Mouse (Mus musculus) olfactory bulb, adult 2 months (tissue): ENCODE data around the gene Nrp2. TPM values are rescaled to one million over a fixed set of nuclear protein-coding genes. Genes with fewer than 3 reads are reported as not detected.

Experiments used
- H3K27ac ChIP-seq: fragments of 200-500 bp; 2 replicates; pipeline ENCODE4 v1.5.1; 2012; ENCODE audit warnings: low read depth, low read length; ENCODE audit not compliant: insufficient read depth
- H3K4me1 ChIP-seq: fragments of 200-500 bp; 2 replicates; pipeline ENCODE4 v1.6.1; 2012; ENCODE audit warnings: low read length; ENCODE audit not compliant: control insufficient read depth, insufficient read depth
- H3K4me3 ChIP-seq: fragments of 200-500 bp; 2 replicates; pipeline ENCODE4 v1.5.1; 2012; ENCODE audit warnings: mild to moderate bottlenecking, low read depth, low read length, moderate library complexity; ENCODE audit not compliant: insufficient read depth
- CTCF ChIP-seq: fragments of 200-500 bp; IDR thresholded peaks from 2 replicates; pipeline ENCODE4 v1.5.1; 2012; ENCODE audit warnings: low read depth, mild to moderate bottlenecking, low read length, moderate library complexity; ENCODE audit not compliant: insufficient read depth
- POLR2A ChIP-seq: fragments of 200-500 bp; IDR thresholded peaks from 2 replicates; pipeline ENCODE4 v1.6.1; 2012; ENCODE audit warnings: mild to moderate bottlenecking, low read depth, low read length, moderate library complexity; ENCODE audit not compliant: insufficient read depth
- WGBS: fragments of 180-500 bp; shearing (Covaris S2); methylation state at CpG from one replicate; pipeline ENCODE4 v1.1.7; 2018; 5-methylcytosine and 5-hydroxymethylcytosine counted together
- polyA plus RNA-seq: library from polyadenylated mRNA; stranded (reverse); fragments of >200 nt; gene quantifications from 2 replicates; pipeline ENCODE4 v1.2.4, GENCODE M21; 2012; ENCODE audit warnings: low replicate concordance; ENCODE audit not compliant: missing spikeins, insufficient read depth, insufficient read length

Nrp2 gene
- polyA plus RNA-seq, 1 experiment = not detected

DNA sequence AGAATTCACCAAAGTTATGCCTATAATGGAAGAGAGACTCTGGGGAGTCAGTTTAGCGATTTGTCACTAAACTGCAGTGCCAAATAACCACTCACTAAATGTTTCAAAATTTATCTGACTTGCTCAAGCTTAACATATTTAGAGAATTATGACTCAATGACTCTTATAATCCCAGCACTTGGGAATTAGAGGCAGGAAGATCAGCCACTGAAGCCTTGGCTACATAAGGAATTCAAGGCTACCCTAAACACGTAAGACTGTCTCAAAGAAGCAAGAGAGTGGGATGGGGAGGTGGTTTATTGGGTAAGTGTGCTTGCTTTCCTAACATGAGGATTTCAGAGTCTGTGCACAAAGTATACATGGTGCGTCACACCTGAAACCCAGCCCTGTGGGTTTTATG lies 135.0 kb downstream of the Nrp2 start:
- H3K4me3 ChIP-seq = no peak overlapping the region
- H3K27ac ChIP-seq = no peak overlapping the region
- TF ChIP-seq CTCF (no peak), POLR2A (no peak)
- no peaks in the 10 kb centered on the region for H3K4me1 ChIP-seq
- 96% methylated on average over 3 of the region's 3 CpGs for WGBS

DNA sequence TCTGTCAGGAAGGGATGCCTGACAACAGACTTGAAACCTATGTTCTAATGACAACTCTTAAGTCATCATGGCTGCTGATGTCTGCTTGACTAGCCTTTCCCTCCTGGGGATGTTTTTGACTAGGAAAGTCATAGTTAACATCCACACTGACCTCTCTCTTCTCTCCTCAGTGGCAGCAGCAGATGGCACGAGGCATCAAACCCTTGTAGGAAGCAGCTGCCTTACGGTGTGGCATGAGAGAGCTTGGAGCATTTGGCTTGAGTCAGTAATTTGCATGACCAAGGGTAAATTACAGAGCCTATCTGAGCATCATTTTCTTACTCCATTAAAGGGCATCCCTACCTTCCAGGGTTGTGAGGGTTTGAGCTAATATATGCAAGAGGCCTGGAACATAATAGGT lies 135.5 kb downstream of the Nrp2 start:
- H3K4me1 ChIP-seq = no peaks in the 10 kb centered on the region
- 81% methylated on average over 2 of the region's 2 CpGs for WGBS

DNA sequence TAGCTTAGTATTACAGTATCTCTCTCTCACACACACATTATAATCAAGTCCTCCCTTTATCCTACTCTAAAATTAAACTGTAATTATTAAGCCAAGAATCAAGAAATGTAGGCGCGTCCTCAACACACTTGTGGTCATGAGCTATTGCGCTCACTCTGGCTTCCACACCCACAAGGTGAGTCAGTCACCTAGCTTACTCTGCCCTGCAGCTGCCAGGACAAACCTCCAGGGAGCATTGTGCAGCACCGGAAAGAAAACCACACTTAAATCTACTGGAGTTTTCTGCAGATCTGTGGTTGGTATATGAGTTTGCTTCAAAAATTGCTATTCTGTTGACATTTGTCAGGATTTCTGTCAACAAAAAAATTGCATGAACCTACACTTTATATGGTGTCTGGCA lies 140.1 kb downstream of the Nrp2 start:
- Histone ChIP-seq H3K4me1 (no peaks in the 10 kb centered on the region), H3K4me3 (no peak overlapping the region), H3K27ac (no peak overlapping the region)
- WGBS = 55% methylated on average over 4 of the region's 4 CpGs
- TF ChIP-seq POLR2A = no peak
- TF ChIP-seq CTCF = no peak

More for the DNA sequence above, 135.5 kb downstream of the Nrp2 start:
- no peak overlapping the region for H3K4me3 ChIP-seq
- no peak overlapping the region for H3K27ac ChIP-seq
- TF ChIP-seq CTCF = no peak
- TF ChIP-seq POLR2A = no peak

DNA sequence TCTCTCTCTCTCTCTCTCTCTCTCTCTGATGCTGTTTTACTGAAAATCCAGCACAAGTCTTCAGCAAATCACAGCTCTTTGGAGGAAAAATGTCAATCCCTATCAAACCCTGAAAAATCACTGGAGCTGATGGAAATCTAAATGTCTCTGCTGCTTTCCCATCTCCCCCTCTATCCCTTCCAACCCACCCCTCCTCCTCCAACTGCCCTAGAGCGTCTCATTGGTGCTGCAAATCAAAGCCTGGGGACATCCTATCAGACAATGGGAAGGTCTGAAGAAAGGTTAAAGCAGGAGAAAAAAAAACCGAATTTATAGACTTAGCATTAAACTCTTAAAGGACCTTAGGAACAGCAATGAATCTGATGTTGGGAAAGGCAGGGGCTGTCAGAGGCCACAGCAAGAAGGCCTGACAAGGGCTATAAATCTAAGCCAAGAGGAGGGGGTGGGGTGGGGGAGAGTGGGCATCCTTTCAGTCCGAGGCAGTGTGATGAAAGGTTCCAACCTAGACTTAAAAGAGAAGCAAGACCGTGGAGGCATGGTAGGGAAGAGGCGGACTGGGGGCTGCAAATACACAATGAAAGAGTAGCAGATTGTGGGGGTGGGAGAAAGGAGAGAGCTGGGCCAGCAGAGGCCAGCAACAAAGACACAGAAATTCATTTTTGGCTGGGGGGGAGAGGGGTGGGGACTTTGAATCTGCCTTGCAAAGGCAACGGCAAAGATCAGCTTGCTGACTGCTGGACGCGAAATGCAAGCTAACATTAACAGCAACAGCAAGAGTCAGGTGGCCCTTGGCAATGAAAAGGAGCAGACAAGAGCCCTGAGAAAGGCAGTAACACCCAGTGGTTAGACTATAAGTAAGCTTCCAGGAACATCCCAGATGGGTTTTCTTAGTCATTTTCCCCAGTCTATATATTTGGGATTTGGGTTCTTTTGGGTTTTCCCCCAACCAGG lies 148.2 kb downstream of the Nrp2 start:
- Histone ChIP-seq H3K4me1 (0 out of 2 replicates have a peak, but pooled peaks cover 3% of the 10 kb centered on the region), H3K4me3 (no peak overlapping the region), H3K27ac (no peak overlapping the region)
- TF ChIP-seq CTCF (no peak), POLR2A (no peak)
- WGBS = 62% methylated on average over 8 of the region's 8 CpGs

DNA sequence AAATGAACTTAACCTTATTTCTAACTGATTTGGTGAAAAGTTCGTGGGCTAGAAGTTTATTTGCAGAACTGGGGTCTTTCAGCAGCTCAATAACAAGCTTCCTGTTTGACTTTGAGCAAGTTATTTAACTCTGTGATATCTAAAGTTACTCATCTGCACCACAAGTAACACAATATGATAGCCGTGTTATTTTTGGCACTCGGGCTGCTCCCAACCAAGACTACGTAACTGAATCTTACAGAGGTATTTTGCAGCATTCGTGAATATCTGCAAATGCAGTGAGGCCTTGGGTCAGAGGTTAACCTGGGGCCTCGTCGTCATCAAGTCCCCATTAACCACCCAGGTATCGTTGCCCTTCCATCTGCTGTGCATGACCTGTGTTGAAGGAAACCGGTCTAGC lies 150.3 kb downstream of the Nrp2 start:
- WGBS = 86% methylated on average over 9 of the region's 9 CpGs
- no peak for TF ChIP-seq CTCF
- TF ChIP-seq POLR2A = no peak
- H3K27ac ChIP-seq = no peak overlapping the region
- H3K4me3 ChIP-seq = no peak overlapping the region
- H3K4me1 ChIP-seq = 0 out of 2 replicates have a peak, but pooled peaks cover 3% of the 10 kb centered on the region

DNA sequence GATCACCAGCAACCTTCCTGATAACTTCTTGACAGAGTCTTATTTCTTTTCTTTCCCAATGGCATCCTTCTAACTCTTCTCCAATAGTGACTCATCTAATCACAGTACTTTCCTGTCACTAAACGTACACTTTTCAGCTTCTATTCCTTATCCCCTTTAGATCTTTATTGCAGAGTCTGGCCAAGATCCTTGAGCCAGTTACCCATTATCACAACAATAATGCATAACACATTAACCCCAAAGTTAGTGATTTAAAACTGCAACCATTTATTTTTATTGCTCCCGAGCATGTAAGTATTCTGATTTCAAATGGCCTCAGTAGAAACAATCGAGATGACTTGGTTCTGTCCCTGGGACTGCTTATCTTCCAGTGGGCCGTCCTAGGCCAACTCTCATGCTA lies 150.9 kb downstream of the Nrp2 start:
- Histone ChIP-seq H3K4me1 (0 out of 2 replicates have a peak, but pooled peaks cover 3% of the 10 kb centered on the region), H3K4me3 (no peak overlapping the region), H3K27ac (no peak overlapping the region)
- no peak for TF ChIP-seq POLR2A
- no peak for TF ChIP-seq CTCF
- 79% methylated on average over 4 of the region's 4 CpGs for WGBS

DNA sequence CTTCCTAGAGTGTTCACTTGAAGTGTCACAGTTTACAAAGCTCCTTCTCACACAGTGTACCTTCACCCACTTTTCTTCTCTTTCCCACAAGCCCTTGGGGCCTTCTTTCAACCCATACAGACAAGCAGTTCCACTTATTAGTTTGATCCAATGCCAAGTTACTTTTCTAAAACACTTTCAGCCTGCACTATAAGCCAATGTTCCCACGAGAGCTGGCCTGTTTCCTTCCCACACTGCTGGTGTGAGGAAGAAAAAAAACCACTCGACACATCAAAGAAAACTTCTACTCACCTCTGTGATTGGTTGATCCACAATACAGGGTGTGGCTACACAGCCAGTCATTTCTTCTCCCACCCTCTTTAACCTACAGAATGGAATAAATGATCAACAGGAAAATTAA lies 156.0 kb downstream of the Nrp2 start:
- TF ChIP-seq CTCF = no peak
- TF ChIP-seq POLR2A = no peak
- Histone ChIP-seq H3K4me1 (no peaks in the 10 kb centered on the region), H3K4me3 (no peak overlapping the region), H3K27ac (no peak overlapping the region)
- 58% methylated on average over 2 of the region's 2 CpGs for WGBS

DNA sequence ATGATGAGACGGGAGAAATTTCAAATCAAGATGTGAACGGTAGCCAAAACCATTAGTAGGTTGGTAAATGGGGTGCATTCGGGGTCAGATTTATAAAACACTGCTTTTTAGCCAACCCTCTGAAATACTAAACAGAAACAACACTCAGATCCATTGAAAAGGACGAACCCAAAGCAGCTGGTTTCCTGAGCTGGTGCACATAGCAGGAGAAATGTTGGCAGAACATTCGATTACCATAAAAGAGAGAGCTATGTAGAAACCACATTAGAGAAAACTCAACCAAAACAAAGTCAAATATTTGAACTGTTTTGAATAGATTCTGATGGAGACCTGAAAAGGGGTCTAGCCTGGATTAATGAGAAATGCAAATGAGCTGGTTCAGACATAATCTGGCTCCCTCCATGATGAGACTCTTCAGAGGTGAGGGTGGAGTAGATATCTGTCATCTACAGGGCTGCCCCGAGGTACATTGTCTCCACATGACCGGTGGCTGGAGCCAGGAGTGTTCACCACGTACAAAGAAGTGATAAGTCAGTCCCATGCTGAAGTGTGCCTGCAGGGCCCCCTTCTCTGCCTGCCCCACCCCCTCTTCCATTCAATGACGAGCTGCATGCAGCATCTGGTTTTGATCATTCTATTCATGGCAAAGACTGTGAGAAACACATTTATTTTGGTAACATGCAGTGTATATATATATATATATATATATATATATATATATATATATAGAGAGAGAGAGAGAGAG lies 156.6 kb downstream of the Nrp2 start:
- WGBS = 51% methylated on average over 9 of the region's 9 CpGs
- no peak for TF ChIP-seq POLR2A
- no peak for TF ChIP-seq CTCF
- Histone ChIP-seq H3K27ac (no peak overlapping the region), H3K4me1 (no peaks in the 10 kb centered on the region), H3K4me3 (no peak overlapping the region)

DNA sequence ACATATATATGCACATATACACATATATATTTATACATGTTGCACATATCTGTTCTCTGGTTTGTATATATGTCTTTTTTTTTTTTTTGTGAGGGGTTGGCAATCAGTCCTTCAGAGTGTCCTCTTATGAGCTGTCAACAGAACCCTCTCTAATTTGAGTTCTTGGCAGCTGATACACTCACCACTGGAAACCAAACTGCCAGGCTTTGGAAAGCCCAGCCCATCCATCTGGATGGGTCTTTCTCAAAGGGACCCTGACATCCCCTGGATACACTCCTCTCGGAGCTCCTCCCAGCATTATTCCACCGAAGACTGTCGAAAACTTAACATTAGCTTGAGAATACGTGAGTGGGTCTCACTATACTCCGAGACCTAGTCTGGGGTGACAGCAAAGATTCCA lies 157.2 kb downstream of the Nrp2 start:
- WGBS = 68% methylated on average over 5 of the region's 5 CpGs

More for the DNA sequence above, 157.2 kb downstream of the Nrp2 start:
- no peak for TF ChIP-seq POLR2A
- no peak for TF ChIP-seq CTCF
- H3K4me1 ChIP-seq = no peaks in the 10 kb centered on the region
- H3K27ac ChIP-seq = no peak overlapping the region
- H3K4me3 ChIP-seq = no peak overlapping the region
